22 mouse cellular contexts compared by ENCODE assay signal in the genomic region with DNA sequence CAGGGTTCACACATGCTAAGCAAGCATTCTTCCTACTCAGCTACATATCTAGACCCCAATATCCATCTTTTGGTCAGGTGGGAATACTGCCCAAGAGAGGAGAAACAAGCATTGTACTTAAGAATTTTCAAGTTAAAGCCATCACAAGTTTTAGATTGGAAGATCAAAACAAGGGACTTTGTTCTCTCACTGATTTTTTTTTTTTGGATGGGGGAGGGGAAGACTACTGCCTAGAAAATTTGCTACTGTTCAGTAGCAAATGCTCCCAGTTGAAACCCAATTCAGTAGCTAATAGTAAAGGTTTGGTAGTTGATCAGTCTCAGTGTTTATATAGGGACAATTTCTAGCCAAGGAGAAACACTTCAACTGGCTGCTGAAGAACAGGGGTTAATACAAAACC. TPM values are rescaled to one million over a fixed set of nuclear protein-coding genes. Genes with fewer than 3 reads are reported as not detected.
A peak's percentile ranks its signal among the peaks of the same experiment; 100 is the strongest.
DNase-seq lines count a peak whose midpoint lies in the region; ATAC-seq lines count a peak whose summit lies in the region.
"Had no signal": no experiment of that assay in that cellular context is flagged by ENCODE, and none has a peak within 500 bp of the region (broad histone marks: within the 10 kb centered on the region; RNA-seq: fewer than 3 reads in every experiment).

No protein-coding gene starts in this region.

- no peaks in the 10 kb centered on the region for H3K27me3 ChIP-seq in heart, embryonic 14.5 days (ENCODE audit: control insufficient read depth, insufficient read depth, low read length)
- H3K27me3 ChIP-seq in heart, embryonic 12.5 days (replicated peaks) = no peaks in the 10 kb centered on the region
- no peaks in the 10 kb centered on the region for H3K27me3 ChIP-seq in liver, embryonic 13.5 days
- no peaks in the 10 kb centered on the region for H3K27me3 ChIP-seq in liver, embryonic 11.5 days (replicated peaks; ENCODE audit: control insufficient read depth, insufficient read depth, low read length)
- no peaks in the 10 kb centered on the region for H3K27me3 ChIP-seq in megakaryocyte, embryonic 14.5 days (replicated peaks)
- H3K27me3 ChIP-seq: hindbrain, embryonic 12.5 days; midbrain, embryonic 13.5 days had no signal

- H3K4me2 ChIP-seq in heart, embryonic 14.5 days (ENCODE audit: low read length) = peak overlapping the region; percentile 81
- no peak overlapping the region for H3K4me2 ChIP-seq in heart, embryonic 12.5 days
- H3K4me2 ChIP-seq in liver, embryonic 13.5 days = 0 out of 2 replicates have a peak overlapping the region, but pooled peaks have one; percentile 94
- H3K4me2 ChIP-seq in liver, embryonic 11.5 days = no peak overlapping the region; the same call in 1 of the 2 replicates
- H3K4me2 ChIP-seq: midbrain, embryonic 13.5 days had no signal

- ATAC-seq in heart, embryonic 14.5 days (ENCODE audit: insufficient number of reproducible peaks, insufficient read depth, low FRiP score, low read depth) = no peak
- no peak for ATAC-seq in heart, embryonic 12.5 days (ENCODE audit: insufficient number of reproducible peaks, low FRiP score)
- no peak for ATAC-seq in liver, embryonic 13.5 days (ENCODE audit: low read depth)
- no peak for ATAC-seq in liver, embryonic 11.5 days (replicated peaks; ENCODE audit: low FRiP score)
- no peak for ATAC-seq in megakaryocyte, adult 5-6 weeks (ENCODE audit: poor library complexity, severe bottlenecking)
- ATAC-seq: midbrain, embryonic 13.5 days had no signal

- H3K9me3 ChIP-seq in heart, embryonic 14.5 days (ENCODE audit: control insufficient read depth, low read length) = no peaks in the 10 kb centered on the region
- no peaks in the 10 kb centered on the region for H3K9me3 ChIP-seq in heart, embryonic 12.5 days (replicated peaks)
- H3K9me3 ChIP-seq in liver, embryonic 13.5 days (replicated peaks) = no peaks in the 10 kb centered on the region
- no peaks in the 10 kb centered on the region for H3K9me3 ChIP-seq in liver, embryonic 11.5 days (ENCODE audit: control insufficient read depth, low read length)
- H3K9me3 ChIP-seq in megakaryocyte, embryonic 14.5 days = no peaks in the 10 kb centered on the region
- H3K9me3 ChIP-seq: forebrain, embryonic 10.5 days; hindbrain, embryonic 12.5 days; midbrain, embryonic 13.5 days had no signal

- H3K36me3 ChIP-seq in heart, embryonic 14.5 days (ENCODE audit: control insufficient read depth, insufficient read depth, low read length) = peaks cover 5% of the 10 kb centered on the region; the same call in 1 of the 2 replicates
- peaks cover 6% of the 10 kb centered on the region; the same call in 1 of the 2 replicates for H3K36me3 ChIP-seq in heart, embryonic 12.5 days
- no peaks in the 10 kb centered on the region for H3K36me3 ChIP-seq in liver, embryonic 13.5 days
- no peaks in the 10 kb centered on the region for H3K36me3 ChIP-seq in liver, embryonic 11.5 days (ENCODE audit: control insufficient read depth, insufficient read depth, low read length)
- H3K36me3 ChIP-seq in megakaryocyte, embryonic 14.5 days (replicated peaks; ENCODE audit: low read length) = peaks cover 8% of the 10 kb centered on the region
- H3K36me3 ChIP-seq: hindbrain, embryonic 12.5 days; midbrain, embryonic 13.5 days had no signal

- no peak overlapping the region for H3K4me3 ChIP-seq in heart, embryonic 14.5 days (ENCODE audit: control insufficient read depth in 1 of 2, insufficient read depth in 1 of 2, low read depth in 1 of 2, low read length in 2 of 2)
- H3K4me3 ChIP-seq in heart, embryonic 12.5 days = no peak overlapping the region
- H3K4me3 ChIP-seq in liver, embryonic 13.5 days (replicated peaks) = no peak overlapping the region
- no peak overlapping the region for H3K4me3 ChIP-seq in liver, embryonic 11.5 days (ENCODE audit: low read depth, low read length)
- H3K4me3 ChIP-seq in megakaryocyte, embryonic 14.5 days (replicated peaks) = peak overlapping the region; percentile 62
- H3K4me3 ChIP-seq: forebrain, embryonic 10.5 days; hindbrain, embryonic 12.5 days; midbrain, embryonic 13.5 days had no signal

- no peak overlapping the region for H3K27ac ChIP-seq in heart, embryonic 14.5 days (replicated peaks in 1 of 2; ENCODE audit: control insufficient read depth in 1 of 2, insufficient read depth in 1 of 2, low read depth in 2 of 2, low read length in 2 of 2)
- no peak overlapping the region for H3K27ac ChIP-seq in heart, embryonic 12.5 days (ENCODE audit: poor library complexity, severe bottlenecking)
- no peak overlapping the region for H3K27ac ChIP-seq in liver, embryonic 13.5 days
- no peak overlapping the region for H3K27ac ChIP-seq in liver, embryonic 11.5 days (ENCODE audit: low read depth, low read length)
- H3K27ac ChIP-seq: forebrain, embryonic 10.5 days; hindbrain, embryonic 12.5 days; midbrain, embryonic 13.5 days had no signal

- no peak overlapping the region for H3K9ac ChIP-seq in heart, embryonic 14.5 days (ENCODE audit: low read length)
- no peak overlapping the region for H3K9ac ChIP-seq in heart, embryonic 12.5 days
- H3K9ac ChIP-seq in liver, embryonic 13.5 days = no peak overlapping the region
- no peak overlapping the region for H3K9ac ChIP-seq in liver, embryonic 11.5 days (ENCODE audit: low read depth, low read length)
- H3K9ac ChIP-seq: hindbrain, embryonic 12.5 days; midbrain, embryonic 13.5 days had no signal

- DNase-seq in liver, embryonic 13.5 days = no peak
- DNase-seq in liver, embryonic 11.5 days (ENCODE audit: low spot score) = no peak
- DNase-seq in spleen, postnatal 4 days (ENCODE audit: low spot score in 2 of 2) = no peak
- DNase-seq: adrenal gland, postnatal 14 days; B cell, adult 2 months; cerebellum, adult 9-10 months; heart, postnatal 14 days; kidney, adult 11 months; kidney, postnatal 10 days; left cerebral cortex, postnatal 4 days had no signal

- peaks cover 2 to 10% of the 10 kb centered on the region in 2 experiments; a peak in 3 of 4 replicates for H3K4me1 ChIP-seq in heart, embryonic 14.5 days (ENCODE audit: control insufficient read depth in 2 of 2, insufficient read depth in 2 of 2, low read length in 2 of 2)
- H3K4me1 ChIP-seq in heart, embryonic 12.5 days (replicated peaks) = peaks cover 17% of the 10 kb centered on the region
- peaks cover 34% of the 10 kb centered on the region for H3K4me1 ChIP-seq in liver, embryonic 13.5 days (replicated peaks)
- peaks cover 16% of the 10 kb centered on the region for H3K4me1 ChIP-seq in liver, embryonic 11.5 days (replicated peaks; ENCODE audit: control insufficient read depth, insufficient read depth, low read length)
- peaks cover 46% of the 10 kb centered on the region for H3K4me1 ChIP-seq in megakaryocyte, embryonic 14.5 days

RNA-seq across cellular contexts. Expression of a gene that starts 2.3 kb away (rescaled TPM):
- not detected in 2 replicates for polyA plus RNA-seq in heart, embryonic 14.5 days (2014; fragmentation: Nextera tagmentation; extraction: Ambion mirVana)
- not detected in 2 replicates for polyA plus RNA-seq in heart, embryonic 12.5 days (2016; fragmentation: Nextera tagmentation; extraction: Ambion mirVana)
- polyA plus RNA-seq in liver, embryonic 13.5 days (2015; fragmentation: Nextera tagmentation; extraction: Ambion mirVana) = not detected in 2 replicates
- polyA plus RNA-seq in liver, embryonic 11.5 days (2014; fragmentation: Nextera tagmentation; extraction: Ambion mirVana) = not detected in 2 replicates
- polyA plus RNA-seq in megakaryocyte, embryonic 14.5 days (2012; ENCODE audit: insufficient read depth, low replicate concordance) = not detected in 2 replicates
- not detected in 2 replicates for total RNA-seq in megakaryocyte, adult 5-6 weeks (2015)
- total RNA-seq in megakaryocyte, adult 5-6 weeks (2017) = not detected in 2 replicates
- total RNA-seq: adrenal gland, postnatal 14 days; megakaryocyte progenitor cell, adult 5-6 weeks; monocyte, adult 5-6 weeks; neutrophil, adult 5-6 weeks had no signal
- polyA plus RNA-seq: forebrain, embryonic 10.5 days; hindbrain, embryonic 12.5 days; liver, embryonic 16.5 days; midbrain, embryonic 13.5 days; thymus, postnatal 0 days had no signal

RNA-seq across cellular contexts. Expression of a gene that starts 2.7 kb away (rescaled TPM):
- polyA plus RNA-seq in heart, embryonic 14.5 days (2014; fragmentation: Nextera tagmentation; extraction: Ambion mirVana) = 27.0 and 29.7 TPM in 2 replicates
- 31.0 and 32.5 TPM in 2 replicates for polyA plus RNA-seq in heart, embryonic 12.5 days (2016; fragmentation: Nextera tagmentation; extraction: Ambion mirVana)
- 8.6 and 9.0 TPM in 2 replicates for polyA plus RNA-seq in liver, embryonic 13.5 days (2015; fragmentation: Nextera tagmentation; extraction: Ambion mirVana)
- 14.4 and 17.1 TPM in 2 replicates for polyA plus RNA-seq in liver, embryonic 11.5 days (2014; fragmentation: Nextera tagmentation; extraction: Ambion mirVana)
- polyA plus RNA-seq in megakaryocyte, embryonic 14.5 days (2012; ENCODE audit: insufficient read depth, low replicate concordance) = 0.52 and 4.5 TPM in 2 replicates
- total RNA-seq in megakaryocyte, adult 5-6 weeks (2015) = 123 and 142 TPM in 2 replicates
- total RNA-seq in megakaryocyte, adult 5-6 weeks (2017) = 23.6 and 45.8 TPM in 2 replicates

RNA-seq across cellular contexts. Expression of a gene that starts 49.6 kb away (rescaled TPM):
- 98.6 and 118 TPM in 2 replicates for polyA plus RNA-seq in heart, embryonic 14.5 days (2014; fragmentation: Nextera tagmentation; extraction: Ambion mirVana)
- polyA plus RNA-seq in heart, embryonic 12.5 days (2016; fragmentation: Nextera tagmentation; extraction: Ambion mirVana) = 73.0 and 88.2 TPM in 2 replicates
- 32.5 and 38.7 TPM in 2 replicates for polyA plus RNA-seq in liver, embryonic 13.5 days (2015; fragmentation: Nextera tagmentation; extraction: Ambion mirVana)
- 60.2 and 74.2 TPM in 2 replicates for polyA plus RNA-seq in liver, embryonic 11.5 days (2014; fragmentation: Nextera tagmentation; extraction: Ambion mirVana)
- 10.2 and 125 TPM in 2 replicates for polyA plus RNA-seq in megakaryocyte, embryonic 14.5 days (2012; ENCODE audit: insufficient read depth, low replicate concordance)
- 43.8 and 46.5 TPM in 2 replicates for total RNA-seq in megakaryocyte, adult 5-6 weeks (2015)
- 44.3 and 47.5 TPM in 2 replicates for total RNA-seq in megakaryocyte, adult 5-6 weeks (2017)

Comparison
In these comparisons a context has a peak if more than half of its experiments do, and no peak if none do; other contexts are left out.
1. H3K4me2 ChIP-seq: peak in heart, embryonic 14.5 days (single experiment) and liver, embryonic 13.5 days (single experiment); none in heart, embryonic 12.5 days (single experiment) and liver, embryonic 11.5 days (single experiment).